Mouse (Mus musculus) neural tube, embryonic 11.5 days (tissue): Measurements from ENCODE around the gene Qpctl. TPM values are rescaled to one million over a fixed set of nuclear protein-coding genes. Genes with fewer than 3 reads are reported as not detected.

Experiments
- ATAC-seq: fragments of 200-750 bp; cut with Nextera tagmentation; 2 replicates; pipeline ENCODE4 v1.8.0; 2017; ENCODE audit warnings: moderate number of reproducible peaks, mild to moderate bottlenecking, moderate TSS enrichment, moderate library complexity; ENCODE audit not compliant: insufficient read depth, low FRiP score, low TSS enrichment
- DNase-seq: peaks from one replicate; pipeline ENCODE4 v3.0.0-alpha.2; 2015; ENCODE audit warnings: low spot score
- H3K27ac ChIP-seq: fragments of 300-500 bp; sonication (generic); 2 replicates; pipeline ENCODE4 v1.5.1; 2014; ENCODE audit warnings: low read depth, mild to moderate bottlenecking, low read length
- H3K27me3 ChIP-seq: fragments of 300-500 bp; sonication (generic); 2 replicates; pipeline ENCODE4 v1.6.1; 2014; ENCODE audit warnings: mild to moderate bottlenecking, low read length, mixed read lengths; ENCODE audit not compliant: control insufficient read depth, insufficient read depth
- H3K36me3 ChIP-seq: fragments of 300-500 bp; sonication (generic); 2 replicates; pipeline ENCODE4 v1.6.1; 2014; ENCODE audit warnings: mild to moderate bottlenecking, low read length, moderate library complexity, mixed read lengths; ENCODE audit not compliant: control insufficient read depth, insufficient read depth
- H3K4me1 ChIP-seq: fragments of 300-500 bp; sonication (generic); 2 replicates; pipeline ENCODE4 v1.6.1; 2014; ENCODE audit warnings: low read length, mixed read lengths; ENCODE audit not compliant: control insufficient read depth, insufficient read depth
- H3K4me2 ChIP-seq: fragments of 300-500 bp; sonication (generic); 2 replicates; pipeline ENCODE4 v1.6.1; 2014; ENCODE audit warnings: low read depth, mild to moderate bottlenecking, moderate library complexity
- H3K4me3 ChIP-seq: fragments of 300-500 bp; sonication (generic); 2 replicates; pipeline ENCODE4 v1.5.1; 2014; ENCODE audit warnings: low read depth, low read length
- H3K9ac ChIP-seq: fragments of 300-500 bp; sonication (generic); 2 replicates; pipeline ENCODE4 v1.6.1; 2014; ENCODE audit warnings: mild to moderate bottlenecking, low read length
- H3K9me3 ChIP-seq: fragments of 300-500 bp; sonication (generic); 2 replicates; pipeline ENCODE4 v1.6.1; 2016; ENCODE audit warnings: low read length; ENCODE audit not compliant: control insufficient read depth
- WGBS: fragments of 180-500 bp; shearing (Covaris S2); extraction: QIAGEN DNeasy Blood & Tissue Kit; methylation state at CpG from one replicate; pipeline ENCODE4 v1.1.7; 2014; 5-methylcytosine and 5-hydroxymethylcytosine counted together
- polyA plus RNA-seq: library from polyadenylated mRNA; unstranded; fragments of >200 nt; fragmentation: Nextera tagmentation; extraction: Ambion mirVana; gene quantifications from 2 replicates; pipeline ENCODE4 v1.2.1, GENCODE M21; 2014

Qpctl gene
- polyA plus RNA-seq, 1 experiment from 2014 or later: 12.9 TPM

- Histone ChIP-seq H3K9ac (no peak overlapping the region), H3K9me3 (no peaks in the 10 kb centered on the region), H3K27ac (no peak overlapping the region), H3K36me3 (no peaks in the 10 kb centered on the region), H3K4me1 (peaks cover 2% of the 10 kb centered on the region; the same call in 1 of the 2 replicates), H3K27me3 (peaks cover 48% of the 10 kb centered on the region), H3K4me3 (peak overlapping the region; percentile 24; the same call in 1 of the 2 replicates), H3K4me2 (peak overlapping the region; percentile 33)
- ATAC-seq: no peak
- peak; percentile 81 for DNase-seq
- whole genome bisulfite sequencing: 8% methylated on average over 27 of the region's 27 CpGs
Measured at GRCm38 (mm10) chr7:19178443-19179092, 29.5 kb upstream of the Qpctl start.

GRCm38 (mm10) chr7:19178035-19178434 is 28.9 kb upstream of the Qpctl start:
- H3K36me3 ChIP-seq: no peaks in the 10 kb centered on the region
- WGBS: 10% methylated on average over 18 of the region's 18 CpGs
- H3K9ac ChIP-seq: no peak overlapping the region
- H3K27ac ChIP-seq: no peak overlapping the region
- peaks cover 2% of the 10 kb centered on the region; the same call in 1 of the 2 replicates for H3K4me1 ChIP-seq
- ATAC-seq (no peak), DNase-seq (no peak)
- no peaks in the 10 kb centered on the region for H3K9me3 ChIP-seq
- 0 out of 2 replicates have a peak overlapping the region, but pooled peaks have one; percentile 14 for H3K4me3 ChIP-seq
- H3K4me2 ChIP-seq: peak overlapping the region; percentile 15
- H3K27me3 ChIP-seq: peaks cover 48% of the 10 kb centered on the region

GRCm38 (mm10) chr7:19177216-19177615 is 28.1 kb upstream of the Qpctl start:
- H3K4me1 ChIP-seq: peaks cover 2% of the 10 kb centered on the region; the same call in 1 of the 2 replicates
- no peaks in the 10 kb centered on the region for H3K36me3 ChIP-seq
- peaks cover 48% of the 10 kb centered on the region for H3K27me3 ChIP-seq
- no peak for DNase-seq
- H3K4me3 ChIP-seq: peak overlapping the region; percentile 35
- H3K9me3 ChIP-seq: no peaks in the 10 kb centered on the region
- no peak overlapping the region; the same call in 1 of the 2 replicates for H3K9ac ChIP-seq
- H3K4me2 ChIP-seq: peak overlapping the region; percentile 57
- ATAC-seq: no peak
- 54% methylated on average over 7 of the region's 7 CpGs for WGBS
- H3K27ac ChIP-seq: no peak overlapping the region

- H3K9me3 ChIP-seq: no peaks in the 10 kb centered on the region
- peak; percentile 33 for ATAC-seq
- H3K27ac ChIP-seq: no peak overlapping the region
- peaks cover 48% of the 10 kb centered on the region for H3K27me3 ChIP-seq
- no peaks in the 10 kb centered on the region for H3K36me3 ChIP-seq
- WGBS: 2% methylated on average over 18 of the region's 21 CpGs
- H3K9ac ChIP-seq: peak overlapping the region; percentile 54
- peaks cover 2% of the 10 kb centered on the region; the same call in 1 of the 2 replicates for H3K4me1 ChIP-seq
- H3K4me2 ChIP-seq: peak overlapping the region; percentile 57
- H3K4me3 ChIP-seq: peak overlapping the region; percentile 35
- no peak for DNase-seq
Measured at GRCm38 (mm10) chr7:19176516-19176947, 27.4 kb upstream of the Qpctl start.

GRCm38 (mm10) chr7:19175708-19176515 is 26.8 kb upstream of the Qpctl start, which contains the start of gene Eml2:
Eml2 (plus strand) TSS chr7:19176421.
- WGBS: under 1% methylated on average over 30 of the region's 30 CpGs
- Histone ChIP-seq H3K27me3 (peaks cover 48% of the 10 kb centered on the region), H3K4me3 (peak within 1 kb of the TSS; percentile 35), H3K9me3 (no peaks in the 10 kb centered on the region), H3K4me2 (peak within 1 kb of the TSS; percentile 57), H3K27ac (no peak within 1 kb of the TSS), H3K4me1 (0 out of 2 replicates have a peak, but pooled peaks cover 2% of the 10 kb centered on the region), H3K9ac (peak within 1 kb of the TSS; percentile 54), H3K36me3 (no peaks in the 10 kb centered on the region)
- peak; percentile 87 for ATAC-seq
- peak; percentile 73 for DNase-seq

- no peak overlapping the region for H3K27ac ChIP-seq
Measured at GRCm38 (mm10) chr7:19172874-19173273, 23.8 kb upstream of the Qpctl start.

GRCm38 (mm10) chr7:19171831-19172230 is 22.7 kb upstream of the Qpctl start:
- H3K9me3 ChIP-seq: no peaks in the 10 kb centered on the region
- peaks cover 18% of the 10 kb centered on the region for H3K27me3 ChIP-seq
- H3K4me1 ChIP-seq: no peaks in the 10 kb centered on the region
- no peak overlapping the region for H3K4me3 ChIP-seq
- ATAC-seq (no peak), DNase-seq (no peak)
- no peaks in the 10 kb centered on the region for H3K36me3 ChIP-seq
- no peak overlapping the region for H3K27ac ChIP-seq
- no peak overlapping the region for H3K4me2 ChIP-seq
- WGBS: 65% methylated on average over 8 of the region's 8 CpGs
- no peak overlapping the region for H3K9ac ChIP-seq

More at GRCm38 (mm10) chr7:19172874-19173273, 23.8 kb upstream of the Qpctl start:
- Histone ChIP-seq H3K9ac (no peak overlapping the region), H3K4me3 (0 out of 2 replicates have a peak overlapping the region, but pooled peaks have one; percentile 11), H3K27me3 (peaks cover 28% of the 10 kb centered on the region), H3K36me3 (no peaks in the 10 kb centered on the region), H3K9me3 (no peaks in the 10 kb centered on the region), H3K4me1 (0 out of 2 replicates have a peak, but pooled peaks cover 2% of the 10 kb centered on the region), H3K4me2 (peak overlapping the region; percentile 35)
- DNase-seq: peak; percentile 91
- 3% methylated on average over 17 of the region's 17 CpGs for WGBS
- ATAC-seq: no peak

- Histone ChIP-seq H3K4me3 (no peak overlapping the region), H3K36me3 (no peaks in the 10 kb centered on the region), H3K9me3 (no peaks in the 10 kb centered on the region), H3K27me3 (peaks cover 6% of the 10 kb centered on the region), H3K9ac (no peak overlapping the region), H3K4me2 (no peak overlapping the region), H3K4me1 (no peaks in the 10 kb centered on the region; the same call in 1 of the 2 replicates), H3K27ac (no peak overlapping the region)
- DNase-seq (no peak), ATAC-seq (no peak)
- 72% methylated on average over 8 of the region's 8 CpGs for WGBS
Measured at GRCm38 (mm10) chr7:19170142-19170541, 21.1 kb upstream of the Qpctl start.
